Mouse (Mus musculus) G1E (cell line): ENCODE data around the gene Wnt4. TPM values are rescaled to one million over a fixed set of nuclear protein-coding genes. Genes with fewer than 3 reads are reported as not detected.

Experiments
- ATAC-seq: 2 replicates; pipeline ENCODE4 v1.8.0; 2016; ENCODE audit warnings: mild to moderate bottlenecking; ENCODE audit not compliant: insufficient number of reproducible peaks, poor library complexity, low FRiP score, severe bottlenecking; ENCODE audit errors: extremely low read depth
- DNase-seq: peaks from one replicate; pipeline ENCODE4 v3.0.0; 2012; ENCODE audit warnings: low spot score
- H3K27me3 ChIP-seq: 2 replicates; pipeline ENCODE4 v1.6.1; 2012; ENCODE audit warnings: mild to moderate bottlenecking, low read length, inconsistent platforms; ENCODE audit not compliant: insufficient read depth
- H3K36me3 ChIP-seq: replicated peaks from 2 replicates; pipeline ENCODE3; 2012; ENCODE audit warnings: mild to moderate bottlenecking, inconsistent platforms
- H3K4me1 ChIP-seq: 2 replicates; pipeline ENCODE4 v1.6.1; 2012; ENCODE audit warnings: low read depth, low read length, inconsistent platforms, mixed read lengths; ENCODE audit not compliant: insufficient read depth
- H3K4me3 ChIP-seq: 2 replicates; pipeline ENCODE4 v1.5.1; 2012; ENCODE audit warnings: low read depth, mild to moderate bottlenecking, inconsistent platforms, low read length, moderate library complexity, mixed read lengths
- H3K9me3 ChIP-seq: replicated peaks from 2 replicates; pipeline ENCODE4 v1.6.1; 2012; ENCODE audit warnings: inconsistent platforms
- CTCF ChIP-seq: IDR thresholded peaks from 2 replicates; pipeline ENCODE4 v1.5.1; 2012; ENCODE audit warnings: low read depth, low read length, inconsistent platforms, mixed read lengths
- GATA1 ChIP-seq: IDR thresholded peaks from 2 replicates; pipeline ENCODE4 v1.6.1; 2012; ENCODE audit warnings: borderline replicate concordance, low read length, inconsistent platforms, mixed read lengths
- GATA2 ChIP-seq: IDR thresholded peaks from 2 replicates; pipeline ENCODE4 v1.6.1; 2012; ENCODE audit warnings: low read depth, low read length, inconsistent platforms, borderline replicate concordance
- POLR2AphosphoS5 ChIP-seq: IDR thresholded peaks from 2 replicates; pipeline ENCODE4 v1.6.1; 2012; ENCODE audit warnings: low read depth, low read length, inconsistent platforms; ENCODE audit not compliant: insufficient replicate concordance
- TAL1 ChIP-seq: conservative IDR thresholded peaks from 2 replicates; pipeline ENCODE4 v1.6.1; 2012; ENCODE audit warnings: low read depth, low read length, inconsistent platforms, mixed read lengths
- polyA plus RNA-seq: library from polyadenylated mRNA; stranded (reverse); fragments of >175 nt; gene quantifications from 2 replicates; pipeline ENCODE4 v1.2.3, GENCODE M21; 2012
- total RNA-seq, 2 experiments: library from RNA; stranded (forward) in 1 of 2; stranded (reverse) in 1 of 2; fragments of 200-1000 nt in 1 of 2; fragments of >200 nt in 1 of 2; fragmentation: Nextera tagmentation in 1 of 2; gene quantifications; 2 replicates each; pipeline ENCODE4 v1.2.3; 2014 to 2017

Gene Wnt4
- total and polyA plus RNA-seq, 3 experiments: 0.11 TPM; not detected in 2

- no peak for ATAC-seq
- Histone ChIP-seq H3K27me3 (no peaks in the 10 kb centered on the region), H3K4me3 (no peak overlapping the region), H3K9me3 (no peaks in the 10 kb centered on the region), H3K36me3 (no peaks in the 10 kb centered on the region), H3K4me1 (no peaks in the 10 kb centered on the region)
- no peak for DNase-seq
- no peak for TF ChIP-seq TAL1
- no peak for TF ChIP-seq POLR2AphosphoS5
- TF ChIP-seq CTCF: no peak
- TF ChIP-seq GATA1: no peak
- no peak for TF ChIP-seq GATA2
Observed at GRCm38 (mm10) chr4:137261826-137262225, 15.5 kb upstream of the Wnt4 start.

- no peak for DNase-seq
- H3K27me3 ChIP-seq: no peaks in the 10 kb centered on the region
- no peaks in the 10 kb centered on the region for H3K4me1 ChIP-seq
- no peaks in the 10 kb centered on the region for H3K36me3 ChIP-seq
- ATAC-seq: no peak
- no peaks in the 10 kb centered on the region for H3K9me3 ChIP-seq
- no peak overlapping the region for H3K4me3 ChIP-seq
- no peak for TF ChIP-seq CTCF
- TF ChIP-seq POLR2AphosphoS5: no peak
- TF ChIP-seq TAL1: no peak
- TF ChIP-seq GATA2: no peak
- TF ChIP-seq GATA1: no peak
Observed at GRCm38 (mm10) chr4:137264066-137264465, 13.2 kb upstream of the Wnt4 start.

GRCm38 (mm10) chr4:137265116-137265515 is 12.2 kb upstream of the Wnt4 start:
- TF ChIP-seq GATA2 (no peak), TAL1 (no peak), CTCF (no peak), GATA1 (no peak), POLR2AphosphoS5 (no peak)
- H3K4me1 ChIP-seq: no peaks in the 10 kb centered on the region
- ATAC-seq: no peak

GRCm38 (mm10) chr4:137268541-137268940 is 8.7 kb upstream of the Wnt4 start:
- Histone ChIP-seq H3K36me3 (no peaks in the 10 kb centered on the region), H3K4me3 (no peak overlapping the region), H3K4me1 (no peaks in the 10 kb centered on the region), H3K9me3 (no peaks in the 10 kb centered on the region), H3K27me3 (no peaks in the 10 kb centered on the region; the same call in 1 of the 2 replicates)
- TF ChIP-seq GATA2 (no peak), TAL1 (no peak), CTCF (no peak)
- ATAC-seq (no peak), DNase-seq (no peak)

More at GRCm38 (mm10) chr4:137265116-137265515, 12.2 kb upstream of the Wnt4 start:
- no peaks in the 10 kb centered on the region for H3K9me3 ChIP-seq
- no peak overlapping the region for H3K4me3 ChIP-seq
- no peak for DNase-seq
- no peaks in the 10 kb centered on the region for H3K36me3 ChIP-seq
- no peaks in the 10 kb centered on the region for H3K27me3 ChIP-seq

- Histone ChIP-seq H3K27me3 (no peaks in the 10 kb centered on the region; the same call in 1 of the 2 replicates), H3K36me3 (no peaks in the 10 kb centered on the region), H3K9me3 (0 out of 2 replicates have a peak, but pooled peaks cover 4% of the 10 kb centered on the region), H3K4me1 (no peaks in the 10 kb centered on the region), H3K4me3 (no peak overlapping the region)
- no peak for ATAC-seq
- no peak for DNase-seq
- no peak for TF ChIP-seq POLR2AphosphoS5
- no peak for TF ChIP-seq GATA1
- no peak for TF ChIP-seq GATA2
- TF ChIP-seq TAL1: no peak
- no peak for TF ChIP-seq CTCF
Observed at GRCm38 (mm10) chr4:137271856-137272255, 5.4 kb upstream of the Wnt4 start.

- DNase-seq (no peak), ATAC-seq (no peak)
- Histone ChIP-seq H3K4me3 (no peak overlapping the region), H3K4me1 (no peaks in the 10 kb centered on the region), H3K9me3 (peaks cover 7% of the 10 kb centered on the region), H3K36me3 (no peaks in the 10 kb centered on the region), H3K27me3 (no peaks in the 10 kb centered on the region; the same call in 1 of the 2 replicates)
- no peak for TF ChIP-seq GATA1
- no peak for TF ChIP-seq POLR2AphosphoS5
- TF ChIP-seq TAL1: no peak
- TF ChIP-seq CTCF: no peak
- no peak for TF ChIP-seq GATA2
Observed at GRCm38 (mm10) chr4:137274304-137274703, 3.0 kb upstream of the Wnt4 start.

GRCm38 (mm10) chr4:137276443-137277165 is 685 bp upstream of the Wnt4 start:
- Histone ChIP-seq H3K27me3 (peaks cover 4% of the 10 kb centered on the region; the same call in 1 of the 2 replicates), H3K4me1 (no peaks in the 10 kb centered on the region), H3K9me3 (peaks cover 7% of the 10 kb centered on the region), H3K36me3 (no peaks in the 10 kb centered on the region), H3K4me3 (no peak overlapping the region)
- no peak for TF ChIP-seq POLR2AphosphoS5
- no peak for TF ChIP-seq GATA1
- no peak for TF ChIP-seq CTCF
- TF ChIP-seq GATA2: no peak
- no peak for TF ChIP-seq TAL1
- ATAC-seq (no peak), DNase-seq (no peak)
